Mouse (Mus musculus): ENCODE results near the gene Mok. TPM values are rescaled to one million over a fixed set of nuclear protein-coding genes. Genes with fewer than 3 reads are reported as not detected.

Gene Mok
- polyA plus RNA-seq, 1 experiment from 2014 or later, result 3.8 TPM

DNA sequence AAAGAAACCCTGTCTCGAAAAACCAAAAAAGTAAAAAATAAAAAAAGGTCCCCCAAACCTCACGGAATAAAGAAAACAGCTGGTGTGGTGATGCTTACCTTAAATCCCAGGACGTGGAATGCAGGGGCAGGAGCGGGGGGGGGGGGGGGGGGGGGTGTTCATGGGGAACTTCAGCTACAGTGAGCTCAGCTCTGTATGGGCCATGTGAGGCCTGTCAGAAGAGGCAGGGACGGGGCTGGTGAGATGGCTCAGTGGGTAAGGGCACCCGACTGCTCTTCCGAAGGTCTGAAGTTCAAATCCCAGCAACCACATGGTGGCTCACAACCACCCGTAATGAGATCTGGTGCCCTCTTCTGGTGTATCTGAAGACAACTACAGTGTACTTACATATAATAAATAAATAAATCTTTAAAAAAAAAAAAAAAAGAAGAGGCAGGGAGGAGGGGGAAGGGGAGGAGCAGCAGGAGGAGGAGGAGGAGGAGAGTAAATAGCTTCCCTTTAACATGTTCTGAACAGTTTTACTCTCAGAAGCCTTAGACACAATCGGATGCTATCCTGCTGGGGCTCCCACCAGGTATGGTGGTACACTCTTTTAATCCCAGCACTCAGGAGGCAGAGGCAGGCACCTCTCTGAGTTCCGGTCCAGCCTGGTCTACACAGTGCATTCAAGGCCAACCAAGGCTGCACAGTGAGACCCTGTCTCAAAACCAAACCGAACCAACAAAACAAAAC is 10.3 kb downstream of the Mok start:
- 74% methylated on average over 9 of the region's 11 CpGs for WGBS (ENCODE audit: insufficient replicate concordance)
- Histone ChIP-seq H3K27ac (ENCODE audit: low read depth, low read length) (no peak overlapping the region), H3K4me2 (no peak overlapping the region), H3K9ac (ENCODE audit: low read depth, low read length) (no peak overlapping the region), H3K36me3 (ENCODE audit: control insufficient read depth, insufficient read depth, low read length) (no peaks in the 10 kb centered on the region), H3K4me1 (ENCODE audit: control insufficient read depth, insufficient read depth, low read length) (no peaks in the 10 kb centered on the region), H3K9me3 (replicated peaks; ENCODE audit: control insufficient read depth, low read length) (no peaks in the 10 kb centered on the region), H3K27me3 (ENCODE audit: control insufficient read depth, insufficient read depth, low read length) (0 out of 2 replicates have a peak, but pooled peaks cover 2% of the 10 kb centered on the region), H3K4me3 (ENCODE audit: low read depth, low read length) (no peak overlapping the region)
- no peak for ATAC-seq (replicated peaks; ENCODE audit: insufficient number of reproducible peaks, low FRiP score, low TSS enrichment)

DNA sequence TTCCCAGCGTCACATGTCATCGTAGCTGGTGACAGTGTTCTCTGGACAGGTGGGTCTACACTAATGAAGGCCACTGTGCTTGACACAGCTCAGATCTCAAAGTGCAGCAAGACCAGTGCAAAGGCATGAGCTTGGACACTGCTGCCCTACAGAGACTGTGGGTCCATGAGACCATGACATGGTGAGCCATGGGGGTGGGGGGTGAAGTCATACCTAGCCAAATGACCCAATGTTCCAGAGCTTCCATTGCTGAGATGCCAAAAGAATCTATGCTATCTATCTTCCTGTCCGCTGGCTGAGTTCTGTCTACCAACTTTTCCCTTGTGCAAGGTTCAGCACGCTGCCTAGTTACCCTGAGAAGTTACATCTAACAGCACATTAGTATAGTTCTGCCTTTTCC is 11.8 kb downstream of the Mok start:
- Histone ChIP-seq H3K9ac (ENCODE audit: low read depth, low read length) (no peak overlapping the region), H3K4me1 (ENCODE audit: control insufficient read depth, insufficient read depth, low read length) (no peaks in the 10 kb centered on the region), H3K27ac (ENCODE audit: low read depth, low read length) (no peak overlapping the region), H3K4me3 (ENCODE audit: low read depth, low read length) (no peak overlapping the region), H3K36me3 (ENCODE audit: control insufficient read depth, insufficient read depth, low read length) (no peaks in the 10 kb centered on the region), H3K9me3 (replicated peaks; ENCODE audit: control insufficient read depth, low read length) (no peaks in the 10 kb centered on the region), H3K27me3 (ENCODE audit: control insufficient read depth, insufficient read depth, low read length) (no peaks in the 10 kb centered on the region), H3K4me2 (no peak overlapping the region)
- no peak for ATAC-seq (replicated peaks; ENCODE audit: insufficient number of reproducible peaks, low FRiP score, low TSS enrichment)
- WGBS (ENCODE audit: insufficient replicate concordance), result 84% methylated on average over 4 of the region's 4 CpGs

DNA sequence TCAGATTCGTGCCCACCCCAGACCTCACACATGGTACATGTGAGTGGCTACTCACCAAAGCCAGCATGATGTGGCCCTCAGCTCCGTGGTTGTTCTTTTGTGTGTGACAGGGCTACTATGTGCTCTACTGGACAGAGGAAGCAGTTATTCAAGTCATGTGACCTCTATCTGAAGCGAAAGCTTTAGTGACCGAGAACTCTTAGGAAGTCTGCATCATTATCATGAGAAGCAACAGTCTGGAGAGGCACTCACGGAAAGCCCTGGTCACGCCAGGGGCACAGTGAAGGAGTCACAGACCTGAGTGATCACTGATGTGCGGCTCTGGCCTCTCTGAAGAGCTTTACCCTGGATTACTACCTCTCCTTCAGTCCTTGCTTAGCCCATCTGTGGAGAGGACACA is 18.4 kb downstream of the Mok start:
- Histone ChIP-seq H3K27ac (ENCODE audit: low read depth, low read length) (no peak overlapping the region), H3K9me3 (replicated peaks; ENCODE audit: control insufficient read depth, low read length) (no peaks in the 10 kb centered on the region), H3K4me3 (ENCODE audit: low read depth, low read length) (no peak overlapping the region), H3K4me2 (no peak overlapping the region), H3K36me3 (ENCODE audit: control insufficient read depth, insufficient read depth, low read length) (no peaks in the 10 kb centered on the region), H3K27me3 (ENCODE audit: control insufficient read depth, insufficient read depth, low read length) (no peaks in the 10 kb centered on the region), H3K4me1 (ENCODE audit: control insufficient read depth, insufficient read depth, low read length) (no peaks in the 10 kb centered on the region), H3K9ac (ENCODE audit: low read depth, low read length) (no peak overlapping the region)
- no peak for ATAC-seq (replicated peaks; ENCODE audit: insufficient number of reproducible peaks, low FRiP score, low TSS enrichment)
- WGBS (ENCODE audit: insufficient replicate concordance), result 77% methylated on average over 7 of the region's 7 CpGs

DNA sequence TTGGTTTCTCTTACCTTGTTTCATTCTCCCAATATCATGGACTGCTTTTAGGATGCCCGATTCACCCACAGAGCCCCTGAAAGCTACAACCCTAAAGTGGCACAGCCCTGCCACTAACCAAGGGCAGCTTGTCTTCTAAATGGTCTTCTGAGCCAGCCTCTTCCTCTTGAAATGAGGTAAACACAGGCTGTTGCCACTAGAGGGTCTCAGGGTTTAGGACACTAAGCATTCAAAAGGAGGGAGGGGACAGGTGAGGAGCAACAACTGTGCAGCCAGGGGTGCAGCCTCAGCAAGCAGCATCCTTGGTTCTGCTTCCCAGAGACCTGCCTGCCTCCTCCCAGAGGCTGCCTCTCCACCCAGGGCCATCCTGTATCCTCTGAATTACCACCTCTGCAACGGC is 19.0 kb downstream of the Mok start:
- 78% methylated on average over 2 of the region's 2 CpGs for WGBS (ENCODE audit: insufficient replicate concordance)

DNA sequence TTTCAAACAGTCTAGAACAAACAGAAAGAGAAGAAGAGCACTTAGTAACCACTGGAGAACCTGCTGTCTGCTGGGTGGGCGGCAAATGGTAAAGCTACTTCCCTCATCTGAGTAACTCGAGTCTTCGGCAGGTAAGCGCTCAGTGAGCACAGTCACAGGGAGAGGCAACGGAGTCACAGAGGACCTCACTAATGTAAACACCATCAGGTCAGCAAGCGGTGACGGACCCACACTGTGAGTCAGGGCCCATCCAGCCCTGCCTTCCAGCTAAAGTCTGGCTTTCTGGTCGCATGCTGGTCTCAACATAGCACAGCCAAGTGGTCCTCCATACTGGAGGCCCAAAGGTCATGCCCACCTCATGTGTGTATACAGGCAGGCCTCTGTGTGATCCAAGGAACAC is 21.4 kb downstream of the Mok start:
- ATAC-seq (replicated peaks; ENCODE audit: insufficient number of reproducible peaks, low FRiP score, low TSS enrichment), result no peak
- H3K27me3 ChIP-seq (ENCODE audit: control insufficient read depth, insufficient read depth, low read length), result no peaks in the 10 kb centered on the region
- H3K4me3 ChIP-seq (ENCODE audit: low read depth, low read length), result no peak overlapping the region
- no peaks in the 10 kb centered on the region for H3K4me1 ChIP-seq (ENCODE audit: control insufficient read depth, insufficient read depth, low read length)
- H3K9ac ChIP-seq (ENCODE audit: low read depth, low read length), result no peak overlapping the region
- no peaks in the 10 kb centered on the region for H3K9me3 ChIP-seq (replicated peaks; ENCODE audit: control insufficient read depth, low read length)
- no peaks in the 10 kb centered on the region for H3K36me3 ChIP-seq (ENCODE audit: control insufficient read depth, insufficient read depth, low read length)
- H3K4me2 ChIP-seq, result no peak overlapping the region
- 71% methylated on average over 8 of the region's 8 CpGs for WGBS (ENCODE audit: insufficient replicate concordance)
- no peak overlapping the region for H3K27ac ChIP-seq (ENCODE audit: low read depth, low read length)

More for the DNA sequence above, 19.0 kb downstream of the Mok start:
- Histone ChIP-seq H3K27ac (ENCODE audit: low read depth, low read length) (no peak overlapping the region), H3K4me2 (no peak overlapping the region), H3K36me3 (ENCODE audit: control insufficient read depth, insufficient read depth, low read length) (no peaks in the 10 kb centered on the region), H3K4me1 (ENCODE audit: control insufficient read depth, insufficient read depth, low read length) (no peaks in the 10 kb centered on the region), H3K27me3 (ENCODE audit: control insufficient read depth, insufficient read depth, low read length) (no peaks in the 10 kb centered on the region), H3K9ac (ENCODE audit: low read depth, low read length) (no peak overlapping the region), H3K9me3 (replicated peaks; ENCODE audit: control insufficient read depth, low read length) (no peaks in the 10 kb centered on the region), H3K4me3 (ENCODE audit: low read depth, low read length) (no peak overlapping the region)
- ATAC-seq (replicated peaks; ENCODE audit: insufficient number of reproducible peaks, low FRiP score, low TSS enrichment), result no peak

DNA sequence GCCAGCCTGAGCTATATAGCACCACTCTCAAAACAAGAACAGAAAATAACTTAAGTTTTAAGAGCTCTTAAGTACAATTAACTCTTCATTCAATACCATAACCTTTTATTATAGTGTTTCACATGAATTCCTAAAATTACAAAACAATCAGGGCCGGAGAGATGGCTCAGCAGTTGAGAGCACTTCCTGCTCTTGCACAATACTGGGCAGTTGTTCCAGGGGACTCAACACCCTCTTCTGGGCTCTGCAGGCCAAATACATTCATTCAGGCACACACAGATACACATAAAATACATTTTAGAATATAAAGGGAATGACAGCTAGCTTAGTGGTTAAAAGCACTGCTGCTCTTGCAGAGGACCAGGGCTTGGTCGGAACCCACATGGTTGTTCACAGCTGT is 23.9 kb downstream of the Mok start:
- Histone ChIP-seq H3K27ac (ENCODE audit: low read depth, low read length) (no peak overlapping the region), H3K9ac (ENCODE audit: low read depth, low read length) (no peak overlapping the region), H3K36me3 (ENCODE audit: control insufficient read depth, insufficient read depth, low read length) (no peaks in the 10 kb centered on the region), H3K4me1 (ENCODE audit: control insufficient read depth, insufficient read depth, low read length) (no peaks in the 10 kb centered on the region), H3K4me3 (ENCODE audit: low read depth, low read length) (no peak overlapping the region), H3K9me3 (replicated peaks; ENCODE audit: control insufficient read depth, low read length) (no peaks in the 10 kb centered on the region), H3K4me2 (no peak overlapping the region), H3K27me3 (ENCODE audit: control insufficient read depth, insufficient read depth, low read length) (no peaks in the 10 kb centered on the region)
- WGBS (ENCODE audit: insufficient replicate concordance), result 90% methylated on average over 2 of the region's 2 CpGs
- ATAC-seq (replicated peaks; ENCODE audit: insufficient number of reproducible peaks, low FRiP score, low TSS enrichment), result no peak

DNA sequence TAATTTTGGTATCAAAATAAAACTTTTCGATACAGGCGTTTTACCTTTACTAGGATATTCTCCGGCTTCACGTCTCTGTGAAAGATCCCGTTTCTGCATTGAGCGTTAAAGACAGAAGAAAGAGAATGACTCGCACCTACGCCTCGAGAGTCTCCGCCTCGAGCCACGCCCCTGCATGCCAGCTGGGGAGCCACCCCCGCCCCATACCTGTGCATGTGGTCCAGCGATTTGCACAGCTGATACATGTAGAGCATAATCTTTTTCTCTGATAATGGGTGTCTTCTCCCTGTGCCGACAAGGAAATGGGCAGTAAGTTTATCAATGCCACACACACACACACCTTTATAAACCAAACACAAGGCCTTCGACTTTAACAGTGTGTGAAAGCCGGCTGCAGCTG is 25.8 kb downstream of the Mok start:
- Histone ChIP-seq H3K27me3 (ENCODE audit: control insufficient read depth, insufficient read depth, low read length) (no peaks in the 10 kb centered on the region), H3K9me3 (replicated peaks; ENCODE audit: control insufficient read depth, low read length) (no peaks in the 10 kb centered on the region), H3K36me3 (ENCODE audit: control insufficient read depth, insufficient read depth, low read length) (no peaks in the 10 kb centered on the region), H3K4me3 (ENCODE audit: low read depth, low read length) (no peak overlapping the region), H3K4me1 (ENCODE audit: control insufficient read depth, insufficient read depth, low read length) (0 out of 2 replicates have a peak, but pooled peaks cover under 1% of the 10 kb centered on the region), H3K27ac (ENCODE audit: low read depth, low read length) (no peak overlapping the region), H3K4me2 (no peak overlapping the region), H3K9ac (ENCODE audit: low read depth, low read length) (no peak overlapping the region)
- ATAC-seq (replicated peaks; ENCODE audit: insufficient number of reproducible peaks, low FRiP score, low TSS enrichment), result no peak
- 61% methylated on average over 17 of the region's 17 CpGs for WGBS (ENCODE audit: insufficient replicate concordance)

DNA sequence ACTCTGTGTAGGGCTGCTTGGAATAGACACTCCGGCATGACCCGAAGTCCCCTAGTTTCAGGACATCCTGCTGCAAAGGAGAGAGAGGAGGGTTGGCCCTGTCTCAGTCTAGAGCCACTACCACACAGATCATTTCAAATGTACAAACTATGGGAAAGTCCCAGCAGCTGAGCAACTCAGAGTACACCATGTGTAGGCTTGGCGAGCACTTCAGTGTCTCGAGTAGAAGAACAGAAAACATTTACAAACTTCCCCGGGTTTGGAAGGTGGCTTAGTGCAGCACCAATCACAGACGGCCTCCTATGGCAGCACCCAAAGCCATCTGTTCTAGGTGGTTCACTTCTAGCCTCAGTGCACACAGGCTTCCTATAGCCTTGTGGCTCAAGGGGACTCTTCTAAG is 27.1 kb downstream of the Mok start:
- no peak overlapping the region for H3K4me2 ChIP-seq
- H3K27ac ChIP-seq (ENCODE audit: low read depth, low read length), result no peak overlapping the region
- peaks cover 6% of the 10 kb centered on the region; the same call in 1 of the 2 replicates for H3K4me1 ChIP-seq (ENCODE audit: control insufficient read depth, insufficient read depth, low read length)
- H3K36me3 ChIP-seq (ENCODE audit: control insufficient read depth, insufficient read depth, low read length), result no peaks in the 10 kb centered on the region
- ATAC-seq (replicated peaks; ENCODE audit: insufficient number of reproducible peaks, low FRiP score, low TSS enrichment), result no peak
- H3K9me3 ChIP-seq (replicated peaks; ENCODE audit: control insufficient read depth, low read length), result no peaks in the 10 kb centered on the region
- 92% methylated on average over 6 of the region's 6 CpGs for WGBS (ENCODE audit: insufficient replicate concordance)
- H3K27me3 ChIP-seq (ENCODE audit: control insufficient read depth, insufficient read depth, low read length), result no peaks in the 10 kb centered on the region
- no peak overlapping the region for H3K9ac ChIP-seq (ENCODE audit: low read depth, low read length)
- no peak overlapping the region for H3K4me3 ChIP-seq (ENCODE audit: low read depth, low read length)

DNA sequence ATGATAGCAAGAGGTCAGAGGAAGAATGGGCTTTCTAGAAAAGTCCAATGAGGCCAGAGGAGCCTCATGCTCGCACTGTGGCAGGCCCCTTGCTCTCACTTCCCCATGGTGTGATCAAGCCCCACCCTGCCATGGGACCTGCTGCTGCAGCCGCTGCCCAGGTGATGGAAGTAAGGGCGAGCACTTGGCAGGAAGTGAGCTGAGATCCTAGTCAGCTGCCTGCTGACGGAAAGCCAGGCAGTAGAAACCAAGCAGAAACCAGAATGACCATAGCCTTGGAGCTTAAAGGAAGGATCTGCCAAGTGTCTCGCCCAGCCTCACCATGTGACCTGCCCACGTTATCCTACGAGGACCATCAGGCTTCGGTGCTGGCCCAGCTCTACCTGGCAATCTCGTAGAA is 27.6 kb downstream of the Mok start:
- no peak overlapping the region for H3K4me2 ChIP-seq
- WGBS (ENCODE audit: insufficient replicate concordance), result 85% methylated on average over 9 of the region's 9 CpGs
- H3K27me3 ChIP-seq (ENCODE audit: control insufficient read depth, insufficient read depth, low read length), result no peaks in the 10 kb centered on the region
- ATAC-seq (replicated peaks; ENCODE audit: insufficient number of reproducible peaks, low FRiP score, low TSS enrichment), result no peak
- H3K9me3 ChIP-seq (replicated peaks; ENCODE audit: control insufficient read depth, low read length), result no peaks in the 10 kb centered on the region
- H3K4me3 ChIP-seq (ENCODE audit: low read depth, low read length), result no peak overlapping the region
- no peak overlapping the region for H3K27ac ChIP-seq (ENCODE audit: low read depth, low read length)
- no peak overlapping the region for H3K9ac ChIP-seq (ENCODE audit: low read depth, low read length)
- peaks cover 6% of the 10 kb centered on the region; the same call in 1 of the 2 replicates for H3K4me1 ChIP-seq (ENCODE audit: control insufficient read depth, insufficient read depth, low read length)
- no peaks in the 10 kb centered on the region for H3K36me3 ChIP-seq (ENCODE audit: control insufficient read depth, insufficient read depth, low read length)

Measured in heart, embryonic 11.5 days (tissue).